Mouse (Mus musculus) thymus, adult 2 months (tissue): Measurements from ENCODE around the gene 1600002K03Rik.

Experiments
- CTCF ChIP-seq: fragments of 200-500 bp; IDR thresholded peaks from 2 replicates; pipeline ENCODE4 v1.5.1; 2012; ENCODE audit warnings: mild to moderate bottlenecking, control low read depth, low read length, moderate library complexity, borderline replicate concordance; ENCODE audit not compliant: control insufficient read depth, poor library complexity, insufficient read depth; ENCODE audit errors: extremely low read depth
- POLR2A ChIP-seq: fragments of 200-500 bp; IDR thresholded peaks from 2 replicates; pipeline ENCODE4 v1.6.1; 2012; ENCODE audit warnings: mild to moderate bottlenecking, low read length, control low read depth, moderate library complexity; ENCODE audit not compliant: control insufficient read depth, poor library complexity, insufficient read depth; ENCODE audit errors: extremely low read depth

DNA sequence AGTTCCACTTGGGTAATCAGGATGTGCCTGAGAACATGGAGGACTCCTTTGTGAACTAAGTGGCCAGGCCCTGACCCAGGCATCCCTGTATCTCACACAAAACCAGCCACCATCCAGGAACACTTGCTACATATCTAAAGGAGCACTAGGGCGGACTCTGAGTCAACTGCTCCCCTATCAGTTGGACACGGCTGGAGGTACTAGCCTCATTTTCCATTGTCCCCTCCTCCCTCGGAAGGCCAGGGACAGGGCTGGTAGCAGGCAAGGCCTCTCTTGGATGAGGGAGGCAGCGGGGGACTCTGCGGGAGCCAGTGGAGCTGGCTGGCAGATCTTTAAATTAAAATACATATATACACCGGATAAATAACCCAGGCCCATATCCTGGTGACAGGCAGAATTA is 21.2 kb downstream of the 1600002K03Rik start:
- TF ChIP-seq POLR2A (no peak), CTCF (no peak)
